Mouse (Mus musculus): ENCODE measurements around the gene Dck.
"Not testable (repeated sequence)": the region's sequence is repeated elsewhere in the genome, so short reads cannot be mapped to it uniquely, and the experiment has no call there.

Gene Dck

DNA sequence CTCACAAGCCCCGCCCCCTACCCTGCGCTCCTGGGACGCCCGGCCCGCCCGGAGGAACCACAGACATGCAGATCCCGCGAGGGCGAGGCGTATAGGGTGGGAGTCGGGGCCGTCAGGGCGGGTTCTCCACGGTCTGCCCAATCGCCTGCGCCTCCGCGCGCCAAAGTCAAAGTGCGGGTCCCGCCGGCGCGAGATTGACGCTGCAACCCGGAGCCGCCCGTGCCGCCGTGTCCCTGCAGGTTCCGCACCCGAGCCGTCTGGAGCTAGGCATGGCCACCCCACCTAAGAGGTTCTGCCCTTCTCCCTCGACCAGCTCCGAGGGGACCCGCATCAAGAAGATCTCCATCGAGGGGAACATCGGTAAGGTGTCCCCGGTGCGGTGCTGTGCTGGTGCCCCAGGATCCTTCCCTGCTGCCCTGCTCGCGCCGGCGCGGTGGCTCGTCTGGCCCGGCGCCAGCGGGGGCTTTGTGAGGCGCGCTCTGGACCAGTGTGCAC is at the start of gene Dck:
Gene Dck, plus strand, starts transcription at position 10 of the 495 bp plus-strand sequence.
- in situ Hi-C loops (cut with MboI) = loop anchor here (5.0 to 25.0 kb wide), 2 partner anchors 203 to 1953 kb away; partner anchors contain the start of gene Ythdc1

GRCm38 (mm10) chr5:88716983-88717382 is 47.8 kb upstream of the Dck start:
- in situ Hi-C loops (cut with MboI) = no loop called here

DNA sequence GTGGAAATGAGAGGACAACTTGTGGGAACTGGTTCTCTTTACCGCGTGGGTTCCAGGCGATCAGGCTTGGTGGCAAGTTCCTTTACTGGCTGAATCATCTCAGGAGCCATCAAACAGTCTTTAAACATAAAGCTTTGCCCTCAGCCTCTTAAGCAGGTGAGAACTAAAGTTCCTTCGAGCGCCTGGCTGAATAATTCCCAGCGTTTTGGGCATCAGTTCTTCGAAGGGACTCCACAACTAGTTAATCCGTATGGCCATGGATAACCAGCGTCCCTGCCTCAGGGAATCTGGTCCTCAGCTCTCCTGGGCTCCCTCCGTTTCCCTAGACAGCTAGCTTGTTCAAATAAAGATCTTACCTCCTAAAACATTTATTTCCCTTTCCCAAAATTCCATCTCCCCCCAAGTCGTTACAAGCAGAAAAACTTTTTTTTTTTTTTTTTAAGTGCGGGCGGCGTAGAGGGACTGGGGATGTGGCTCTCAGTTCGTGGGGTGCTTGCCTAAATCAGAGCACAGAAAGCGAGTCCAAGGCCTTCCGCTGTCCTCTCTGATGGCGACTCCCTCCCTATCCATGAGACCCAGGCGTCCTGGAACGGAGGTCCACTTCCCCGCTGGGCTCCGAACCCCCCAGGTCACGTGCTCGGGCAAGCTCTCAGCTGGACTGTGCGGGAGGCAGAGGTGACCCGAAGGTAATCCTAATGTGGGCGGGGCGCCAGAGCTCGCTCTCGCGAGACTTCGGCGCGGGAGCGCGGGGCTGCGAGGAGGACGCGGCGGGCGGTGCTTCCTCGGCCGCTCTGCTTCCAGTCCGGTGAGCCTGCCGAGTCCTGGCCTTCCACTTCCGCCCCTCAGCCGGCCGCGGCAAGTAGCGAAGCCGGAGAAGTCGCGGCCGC is 44.4 kb upstream of the Dck start, which contains the start of gene Mob1b:
Gene Mob1b, plus strand, starts transcription at position 740 of the 887 bp plus-strand sequence.
- in situ Hi-C loops (cut with MboI) = no loop called here

GRCm38 (mm10) chr5:88721003-88721475 is 43.8 kb upstream of the Dck start:
- in situ Hi-C loops (cut with MboI) = no loop called here

DNA sequence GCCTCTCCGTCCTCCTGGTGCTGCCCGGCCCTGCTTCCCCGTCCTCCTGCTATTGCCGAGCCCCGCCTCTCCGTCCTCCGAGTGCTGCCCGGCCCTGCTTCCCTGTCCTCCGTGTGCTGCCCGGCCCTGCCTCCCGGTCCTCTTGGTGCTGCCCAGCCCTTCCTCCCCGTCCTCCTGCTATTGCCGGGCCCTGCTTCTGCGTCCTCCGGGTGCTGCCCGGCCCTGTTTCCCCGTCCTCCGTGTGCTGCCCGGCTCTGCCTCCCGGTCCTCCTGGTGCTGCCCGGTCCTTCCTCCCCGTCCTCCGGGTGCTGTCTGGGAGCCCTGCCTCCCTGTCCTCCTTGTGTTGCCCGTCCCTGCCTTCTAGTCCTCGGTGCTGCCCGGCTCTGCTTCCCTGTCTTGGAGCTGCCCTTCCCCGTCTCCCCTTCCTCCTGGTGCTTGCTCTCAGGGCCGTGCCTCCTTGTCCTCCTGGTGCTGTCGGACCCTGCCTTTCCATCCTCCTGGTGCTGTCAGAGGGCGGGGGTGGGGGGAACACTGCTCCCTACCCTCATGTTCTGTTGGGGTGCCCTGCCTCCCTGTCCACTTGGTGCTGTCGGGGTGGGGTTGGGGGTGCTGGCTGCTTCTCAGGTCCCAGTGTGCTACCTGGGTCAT is 43.1 kb upstream of the Dck start:
- in situ Hi-C loops (cut with MboI) = no loop called here

DNA sequence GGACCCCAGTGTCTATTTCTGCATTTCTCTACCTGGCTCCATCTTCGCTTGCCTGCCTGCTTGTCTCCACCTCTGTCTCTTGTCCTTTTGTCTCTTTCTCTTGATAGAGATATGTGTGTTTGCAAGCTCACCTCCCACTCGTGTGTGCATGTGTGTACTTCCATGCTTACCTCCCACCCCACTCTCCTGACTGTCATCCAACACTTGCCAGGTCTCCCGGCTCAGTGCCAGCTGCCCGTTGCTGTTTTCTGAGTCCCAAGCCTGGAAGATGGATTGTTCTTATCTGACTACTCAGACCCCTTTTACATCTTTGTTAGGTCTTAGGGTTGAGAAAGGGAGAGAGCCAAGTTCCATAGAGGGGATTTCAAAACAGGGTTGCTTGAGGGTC is 42.6 kb upstream of the Dck start:
- in situ Hi-C loops (cut with MboI) = no loop called here

DNA sequence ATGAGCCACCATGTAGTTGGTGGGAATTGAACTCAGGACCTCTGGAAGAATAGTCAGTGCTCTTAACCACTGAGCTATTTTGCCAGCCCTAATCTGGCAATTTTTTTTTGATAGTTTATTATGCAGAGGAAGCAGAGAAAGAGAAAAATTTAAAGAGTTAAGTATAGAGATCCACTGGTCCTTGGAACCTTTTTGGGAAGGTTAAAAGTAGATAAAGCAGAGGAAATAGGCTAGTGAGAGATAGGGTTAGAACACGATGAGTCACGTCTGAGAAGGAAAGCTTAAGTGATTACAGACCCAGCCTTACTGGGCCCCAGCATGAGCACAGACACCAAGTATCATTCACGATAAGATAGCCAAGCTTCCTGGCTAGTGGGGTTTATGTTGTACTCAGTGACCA is 40.8 kb upstream of the Dck start:
- in situ Hi-C loops (cut with MboI) = no loop called here

- in situ Hi-C loops (cut with MboI) = no loop called here
Observed at GRCm38 (mm10) chr5:88727593-88728144, 37.1 kb upstream of the Dck start.

GRCm38 (mm10) chr5:88734786-88735185 is 30.0 kb upstream of the Dck start:
- in situ Hi-C loops (cut with MboI) = no loop called here

DNA sequence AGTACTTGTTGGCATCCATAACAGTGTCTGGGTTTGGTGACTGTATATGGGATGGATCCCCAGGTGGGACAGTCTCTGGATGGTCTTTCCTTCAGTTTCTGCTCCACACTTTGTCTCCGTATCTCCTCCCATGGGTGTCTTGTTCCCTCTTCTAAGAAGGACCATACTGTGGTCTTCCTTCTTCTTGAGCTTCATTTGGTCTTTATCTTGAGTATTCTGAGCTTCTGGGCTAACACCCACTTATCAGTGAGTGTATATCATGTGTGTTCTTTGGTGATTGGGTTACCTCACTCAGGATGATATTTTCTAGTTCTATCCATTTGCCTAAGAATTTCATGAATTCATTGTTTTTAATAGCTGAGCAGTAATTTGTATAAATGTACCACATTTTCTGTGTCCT is 23.7 kb upstream of the Dck start:
- in situ Hi-C loops (cut with MboI) = not testable (repeated sequence)

GRCm38 (mm10) chr5:88747774-88748173 is 17.0 kb upstream of the Dck start:
- in situ Hi-C loops (cut with MboI) = no loop called here

DNA sequence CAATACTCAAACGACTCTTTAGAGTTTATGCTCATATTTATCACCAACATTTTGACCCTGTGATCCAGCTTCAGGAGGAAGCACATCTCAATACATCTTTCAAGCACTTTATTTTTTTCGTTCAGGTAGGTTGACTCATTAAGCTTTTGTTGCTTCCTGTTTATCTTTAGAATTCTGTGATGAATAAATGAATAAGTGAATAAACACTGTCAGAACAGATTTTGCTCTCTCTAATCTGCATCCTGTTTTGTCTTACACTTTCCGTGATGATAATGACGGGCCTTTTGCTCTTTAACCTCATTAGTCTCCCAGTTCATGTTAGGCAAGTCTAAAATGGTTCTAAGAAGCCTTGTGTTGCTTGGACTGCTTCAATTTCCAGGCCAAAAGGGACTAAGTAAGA is 11.6 kb upstream of the Dck start:
- in situ Hi-C loops (cut with MboI) = loop anchor here (25.0 kb wide), 1 partner anchor 1941 kb away; the partner anchor contains the start of gene Ythdc1

GRCm38 (mm10) chr5:88762611-88763010 is 2.2 kb upstream of the Dck start:
- in situ Hi-C loops (cut with MboI) = loop anchor here (25.0 kb wide), 1 partner anchor 1950 kb away; the partner anchor contains the start of gene Ythdc1

DNA sequence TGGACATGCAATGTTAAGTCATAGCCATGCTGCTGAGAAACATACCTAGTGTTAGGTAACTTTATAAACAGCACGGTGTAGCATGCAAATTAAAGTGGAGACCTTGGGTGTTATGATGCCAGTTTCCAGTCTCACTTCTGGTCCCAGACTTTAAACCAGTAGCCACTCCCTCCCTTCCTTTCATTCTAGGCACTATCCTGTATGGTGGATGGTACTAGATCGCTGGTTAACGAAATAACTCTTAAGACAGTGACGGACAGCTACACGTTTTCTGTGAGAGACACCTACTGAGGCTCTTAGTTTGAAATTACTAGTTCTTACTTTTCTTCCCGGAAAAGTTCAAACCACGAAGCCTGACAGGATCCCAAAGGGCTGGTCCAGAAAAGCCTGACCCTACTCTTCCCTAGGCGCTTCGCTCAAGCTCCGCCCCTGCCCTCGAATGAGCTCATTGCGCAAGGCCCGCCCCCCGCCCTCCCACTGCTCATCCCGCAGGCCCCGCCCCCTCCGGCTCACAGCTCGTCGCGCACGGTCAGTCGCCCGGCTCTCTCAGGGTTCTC is 288 bp upstream of the Dck start:
- in situ Hi-C loops (cut with MboI) = loop anchor here (25.0 kb wide), 1 partner anchor 1952 kb away; the partner anchor contains the start of gene Ythdc1

- in situ Hi-C loops (cut with MboI) = loop anchor here (5.0 to 25.0 kb wide), 2 partner anchors 203 to 1953 kb away; partner anchors contain the start of gene Ythdc1
Observed at GRCm38 (mm10) chr5:88765587-88765986, 791 bp downstream of the Dck start.

DNA sequence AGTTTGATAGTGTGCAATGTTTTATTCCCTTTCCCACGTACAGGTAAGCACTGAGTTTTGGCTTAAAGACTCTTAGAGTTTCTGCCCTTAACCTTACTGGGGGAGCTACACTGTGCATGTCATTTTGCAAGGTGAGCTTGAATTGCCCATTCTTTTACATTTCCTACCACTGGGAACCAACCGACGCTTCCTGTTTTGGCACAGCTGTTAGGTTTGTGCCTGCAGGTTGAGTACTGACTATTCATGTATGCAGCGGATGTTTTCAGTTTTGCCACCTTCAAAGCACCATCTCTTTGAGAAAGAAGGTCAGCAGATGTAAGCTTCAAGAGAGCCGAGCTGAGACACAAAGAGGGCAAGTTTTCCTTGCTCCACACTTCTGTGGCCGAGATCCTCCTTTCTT is 1.3 kb downstream of the Dck start:
- in situ Hi-C loops (cut with MboI) = loop anchor here (5.0 to 25.0 kb wide), 2 partner anchors 204 to 1954 kb away; partner anchors contain the start of gene Ythdc1

- in situ Hi-C loops (cut with MboI) = loop anchor here (5.0 to 25.0 kb wide), 2 partner anchors 205 to 1955 kb away; partner anchors contain the start of gene Ythdc1
Observed at GRCm38 (mm10) chr5:88766863-88767262, 2.1 kb downstream of the Dck start.

DNA sequence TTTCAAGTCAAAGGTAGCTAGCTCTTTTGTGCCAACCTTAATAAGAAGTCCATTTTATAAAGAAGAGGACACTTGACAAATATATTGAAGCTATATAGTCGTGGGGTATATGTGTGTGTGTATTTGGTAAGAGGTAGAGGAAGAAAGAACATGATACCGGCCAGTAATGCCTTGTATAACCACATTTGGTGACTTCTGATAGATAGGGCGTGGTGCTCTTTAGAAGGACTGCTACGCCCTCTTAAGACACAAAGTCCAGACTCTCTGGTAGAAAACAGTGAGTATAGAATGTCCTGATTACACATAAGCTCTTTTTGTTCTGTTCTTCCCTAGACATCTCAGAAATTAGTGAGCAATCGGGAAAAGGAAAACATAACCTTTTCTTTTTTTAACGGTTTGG is 3.4 kb downstream of the Dck start:
- in situ Hi-C loops (cut with MboI) = loop anchor here (5.0 to 25.0 kb wide), 2 partner anchors 206 to 1956 kb away; partner anchors contain the start of gene Ythdc1

GRCm38 (mm10) chr5:88782072-88782765 is 17.4 kb downstream of the Dck start:
- in situ Hi-C loops (cut with MboI) = no loop called here

GRCm38 (mm10) chr5:88785059-88785458 is 20.3 kb downstream of the Dck start:
- in situ Hi-C loops (cut with MboI) = no loop called here

DNA sequence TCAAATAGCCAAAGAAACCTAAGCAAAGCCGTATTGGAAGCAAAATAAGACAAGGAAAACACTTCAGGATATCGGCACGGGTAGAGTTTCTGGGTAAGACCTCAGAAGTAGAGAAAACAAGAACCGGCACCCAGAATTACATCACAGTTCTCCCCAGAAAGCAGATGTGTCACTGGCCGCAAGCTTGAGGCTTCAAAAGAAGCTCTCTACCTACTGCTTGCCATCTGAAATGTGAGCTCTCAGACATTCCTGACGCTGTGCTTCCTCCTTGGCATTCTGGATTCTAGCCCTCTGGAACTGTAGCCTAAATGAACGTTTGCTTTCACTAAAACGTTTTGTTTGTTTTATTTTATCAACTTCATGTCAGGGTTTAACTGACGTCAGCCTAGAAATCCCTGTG is 25.9 kb downstream of the Dck start:
- in situ Hi-C loops (cut with MboI) = no loop called here
